Comparison of ENCODE assay signal across 8 mouse cellular contexts in the genomic region with DNA sequence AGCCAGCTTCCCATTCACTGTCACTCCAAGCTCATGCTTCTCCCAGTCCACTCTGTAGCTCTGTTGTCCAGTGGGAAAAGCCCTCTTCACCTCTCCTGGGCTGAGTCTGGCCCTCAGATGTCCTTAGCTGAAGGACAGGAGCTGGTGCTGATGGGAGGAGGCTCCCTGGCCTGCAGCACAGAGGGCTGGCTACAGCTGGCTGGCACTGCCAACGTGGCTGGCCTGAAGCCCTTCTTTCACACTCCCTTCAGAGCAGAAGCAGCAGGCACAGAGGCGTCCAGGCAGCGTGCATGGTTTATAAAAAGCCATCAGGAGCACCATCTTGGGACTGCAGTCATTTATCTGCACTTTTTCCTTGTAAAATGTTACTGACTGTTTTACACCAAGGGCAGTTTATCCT. TPM values are rescaled to one million over a fixed set of nuclear protein-coding genes. Genes with fewer than 3 reads are reported as not detected.
DNase-seq lines count a peak whose midpoint lies in the region.

No protein-coding gene starts in this region.

- intact Hi-C loops in gastrocnemius, postnatal 36 days (cut with DNase I), result no loop called here
- intact Hi-C loops in gastrocnemius, postnatal 14 days (cut with DNase I; ENCODE audit: low total_unique reads), result no loop called here

- DNase-seq in gastrocnemius, postnatal 10 days, result peak; percentile 43
- DNase-seq in gastrocnemius, postnatal 36 days, result no peak
- peak; percentile 19 for DNase-seq in cerebellum, adult 11-12 months
- DNase-seq in gastrocnemius, postnatal 14 days, result peak; percentile 62
- peak; percentile 53 to 62 for DNase-seq in layer of hippocampus, postnatal 36 days
- DNase-seq in lung, postnatal 4 days, result no peak
- no peak for DNase-seq in thymus, postnatal 14 days
- no peak for DNase-seq in urinary bladder, postnatal 36 days (ENCODE audit: low spot score in 2 of 2)

RNA-seq across cellular contexts. Expression of gene Olfm4, which starts 13.7 kb away (rescaled TPM):
- 1 to 10 TPM in 1 of 2 experiments, not detected in 1; 1.1 TPM for total RNA-seq in gastrocnemius, postnatal 10 days (2021)
- not detected for total RNA-seq in gastrocnemius, postnatal 36 days (2021)
- not detected for total RNA-seq in gastrocnemius, postnatal 14 days (2021)
- 1 to 10 TPM; 2.6 to 4.9 TPM for total RNA-seq in layer of hippocampus, postnatal 36 days (2021)

Comparison
In these comparisons a context has a peak if more than half of its experiments do, and no peak if none do; other contexts are left out.
1. DNase-seq: peak in gastrocnemius, postnatal 10 days (single experiment), cerebellum, adult 11-12 months (single experiment), gastrocnemius, postnatal 14 days (single experiment) and layer of hippocampus, postnatal 36 days (2 of 2); none in gastrocnemius, postnatal 36 days (0 of 2), lung, postnatal 4 days (0 of 2), thymus, postnatal 14 days (single experiment) and urinary bladder, postnatal 36 days (0 of 2).